In the genomic region with DNA sequence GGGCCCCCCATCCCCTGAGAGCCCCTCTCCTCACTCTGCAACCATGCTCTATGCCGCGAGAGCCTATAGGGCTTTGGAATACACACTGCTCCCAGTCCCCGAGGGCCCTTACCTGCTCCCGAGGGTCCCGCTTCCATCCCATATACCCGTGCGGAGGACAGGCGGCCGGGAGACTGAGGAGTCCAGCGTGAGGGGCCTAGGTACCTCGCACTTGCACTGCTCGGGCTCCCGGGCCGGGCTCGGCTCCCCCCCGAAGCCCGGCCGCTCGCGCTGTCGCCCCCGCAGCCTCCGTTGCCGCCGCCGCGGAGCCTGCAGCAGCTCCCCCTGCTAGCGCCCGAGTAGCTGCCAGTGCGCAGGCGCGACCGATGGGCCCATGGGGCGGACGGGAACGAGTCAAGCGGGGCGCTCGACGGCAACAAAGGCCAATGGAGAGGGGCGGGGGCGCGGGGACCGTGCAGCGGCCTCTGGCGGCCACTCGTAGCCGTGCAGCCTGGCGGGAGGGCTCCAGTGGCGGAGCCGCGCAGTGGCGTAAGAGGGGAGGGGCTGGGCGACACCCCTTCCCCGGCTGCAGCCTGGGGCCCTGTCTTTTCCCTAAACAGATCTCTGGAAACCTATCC, we compare ENCODE assay signal across 1 mouse cellular context.
TF ChIP-seq lines count a peak whose summit lies in the region.

Gene Ago1 (minus strand): TSS at position 299 of the 617 bp plus-strand sequence.

TF ChIP-seq in CH12.LX, 34 proteins besides CTCF, POLR2A, EP300 and RAD21 (continued from another document):
- TF ChIP-seq UBTF (IDR thresholded peaks at IDR 0.05; ENCODE audit: low read depth, low read length), result no peak
- TF ChIP-seq TBP (conservative IDR thresholded peaks at IDR 0.05; ENCODE audit: low read depth, low read length), result no peak
- no peak for TF ChIP-seq ETS1 (conservative IDR thresholded peaks at IDR 0.05; ENCODE audit: low read depth, low read length)
- no peak for TF ChIP-seq CHD2 (IDR thresholded peaks at IDR 0.05; ENCODE audit: low read length)
- TF ChIP-seq ELF1 (IDR thresholded peaks at IDR 0.05; ENCODE audit: low read depth, low read length), result peak; percentile 63
- no peak for TF ChIP-seq MXI1 (IDR thresholded peaks at IDR 0.05; ENCODE audit: low read depth, low read length)
- TF ChIP-seq JUN (IDR thresholded peaks at IDR 0.05; ENCODE audit: insufficient read depth, low read depth, low read length), result no peak
- TF ChIP-seq KAT2A (IDR thresholded peaks at IDR 0.05; ENCODE audit: insufficient replicate concordance, low read length), result no peak
- peak; percentile 94 for TF ChIP-seq NRF1 (IDR thresholded peaks at IDR 0.05; ENCODE audit: low read depth, low read length)
- TF ChIP-seq CHD1 (IDR thresholded peaks at IDR 0.05; ENCODE audit: low read depth, low read length), result no peak
- no peak for TF ChIP-seq POLR2AphosphoS2 (IDR thresholded peaks at IDR 0.05; ENCODE audit: low read depth, low read length)
- TF ChIP-seq SIN3A (IDR thresholded peaks at IDR 0.05; ENCODE audit: low read length), result peak; percentile 44; the same call in 1 of the 2 replicates
- TF ChIP-seq HCFC1 (IDR thresholded peaks at IDR 0.05; ENCODE audit: low read depth, low read length), result peak; percentile 62
- no peak for TF ChIP-seq JUND (conservative IDR thresholded peaks at IDR 0.05; ENCODE audit: low read depth, low read length)
- TF ChIP-seq IRF4 (IDR thresholded peaks at IDR 0.05; ENCODE audit: low read depth, low read length), result peak; percentile 51; the same call in 1 of the 2 replicates
- no peak for TF ChIP-seq MAX (IDR thresholded peaks at IDR 0.05; ENCODE audit: low read length)
- TF ChIP-seq ZKSCAN1 (IDR thresholded peaks at IDR 0.05; ENCODE audit: borderline replicate concordance, low read depth, low read length), result no peak
- TF ChIP-seq ZC3H11A (IDR thresholded peaks at IDR 0.05; ENCODE audit: low read depth, low read length), result no peak
- no peak for TF ChIP-seq MYC (IDR thresholded peaks at IDR 0.05; ENCODE audit: low read depth, low read length)
- TF ChIP-seq NELFE (IDR thresholded peaks at IDR 0.05; ENCODE audit: low read depth, low read length), result no peak
- no peak for TF ChIP-seq RCOR1 (conservative IDR thresholded peaks at IDR 0.05; ENCODE audit: low read depth, low read length)
- peak; percentile 52 for TF ChIP-seq TCF12 (IDR thresholded peaks at IDR 0.05; ENCODE audit: low read depth, low read length)
- no peak for TF ChIP-seq USF1 (IDR thresholded peaks at IDR 0.05; ENCODE audit: low read depth, low read length)
- TF ChIP-seq SMC3 (IDR thresholded peaks at IDR 0.05; ENCODE audit: low read depth, low read length), result peak; percentile 71
- peak; percentile 63; the same call in 1 of the 2 replicates for TF ChIP-seq MEF2A (IDR thresholded peaks at IDR 0.05; ENCODE audit: borderline replicate concordance, low read depth, low read length)
- TF ChIP-seq USF2 (conservative IDR thresholded peaks at IDR 0.05; ENCODE audit: low read depth, low read length), result no peak
- TF ChIP-seq MAZ (IDR thresholded peaks at IDR 0.05; ENCODE audit: low read depth, low read length), result peak; percentile 98
- TF ChIP-seq ZNF384 (IDR thresholded peaks at IDR 0.05; ENCODE audit: low read depth, low read length), result no peak
- TF ChIP-seq BHLHE40 (IDR thresholded peaks at IDR 0.05; ENCODE audit: low read depth, low read length), result no peak
- no peak for TF ChIP-seq MAFK (IDR thresholded peaks at IDR 0.05; ENCODE audit: insufficient replicate concordance, low read length)
TF ChIP-seq in CH12.LX: peak in this region for 9.
